Mouse (Mus musculus) kidney, postnatal 0 days (tissue): ENCODE data around the gene Prkce. TPM values are rescaled to one million over a fixed set of nuclear protein-coding genes. Genes with fewer than 3 reads are reported as not detected.

Experiments
- ATAC-seq: fragments of 200-750 bp; cut with Nextera tagmentation; replicated peaks from 2 replicates; pipeline ENCODE4 v1.8.0; 2017; ENCODE audit warnings: low read depth, moderate number of reproducible peaks, moderate TSS enrichment, moderate library complexity; ENCODE audit not compliant: low FRiP score
- DNase-seq: peaks from one replicate; pipeline ENCODE4 v3.0.0-alpha.2; 2016; ENCODE audit warnings: low spot score
- H3K27ac ChIP-seq: fragments of 300-500 bp; sonication (generic); 2 replicates; pipeline ENCODE4 v1.5.1; 2014; ENCODE audit warnings: mild to moderate bottlenecking
- H3K27me3 ChIP-seq: fragments of 300-500 bp; sonication (generic); 2 replicates; pipeline ENCODE4 v1.6.1; 2014; ENCODE audit warnings: low read length, mixed read lengths; ENCODE audit not compliant: insufficient read depth
- H3K36me3 ChIP-seq: fragments of 300-500 bp; sonication (generic); 2 replicates; pipeline ENCODE4 v1.6.1; 2014; ENCODE audit warnings: low read length, mixed read lengths; ENCODE audit not compliant: insufficient read depth
- H3K4me1 ChIP-seq: fragments of 300-500 bp; sonication (generic); replicated peaks from 2 replicates; pipeline ENCODE4 v1.6.1; 2014; ENCODE audit warnings: antibody characterized with exemption, low read length, mixed read lengths; ENCODE audit not compliant: insufficient read depth
- H3K4me2 ChIP-seq: fragments of 300-500 bp; sonication (generic); 2 replicates; pipeline ENCODE4 v1.6.1; 2014; ENCODE audit warnings: mild to moderate bottlenecking, low read length, moderate library complexity, mixed read lengths
- H3K4me3 ChIP-seq: fragments of 300-500 bp; sonication (generic); replicated peaks from 2 replicates; pipeline ENCODE4 v1.5.1; 2014; ENCODE audit warnings: low read depth, low read length
- H3K9ac ChIP-seq: fragments of 300-500 bp; sonication (generic); 2 replicates; pipeline ENCODE4 v1.6.1; 2014; ENCODE audit warnings: low read depth, low read length
- H3K9me3 ChIP-seq: fragments of 300-500 bp; sonication (generic); replicated peaks from 2 replicates; pipeline ENCODE4 v1.6.1; 2016; ENCODE audit warnings: low read length, inconsistent platforms, mixed read lengths
- CTCF ChIP-seq: IDR thresholded peaks from 2 replicates; pipeline ENCODE4 v1.5.1; 2016; ENCODE audit warnings: antibody characterized with exemption, low read depth, mild to moderate bottlenecking, moderate library complexity
- WGBS: fragments of 180-500 bp; shearing (Covaris S2); extraction: QIAGEN DNeasy Blood & Tissue Kit; methylation state at CpG from one replicate; pipeline ENCODE4 v1.1.7; 2014; 5-methylcytosine and 5-hydroxymethylcytosine counted together
- polyA plus RNA-seq: library from polyadenylated mRNA; unstranded; fragments of >200 nt; fragmentation: Nextera tagmentation; extraction: Ambion mirVana; gene quantifications from 2 replicates; pipeline ENCODE4 v1.2.1, GENCODE M21; 2015

Prkce gene
- polyA plus RNA-seq, 1 experiment from 2014 or later, result 6.0 TPM

GRCm38 (mm10) chr17:86162672-86163071 is 4.9 kb upstream of the Prkce start:
- Histone ChIP-seq H3K9ac (no peak overlapping the region), H3K4me2 (no peak overlapping the region), H3K27ac (no peak overlapping the region), H3K4me1 (no peaks in the 10 kb centered on the region), H3K9me3 (no peaks in the 10 kb centered on the region), H3K36me3 (no peaks in the 10 kb centered on the region), H3K4me3 (no peak overlapping the region), H3K27me3 (no peaks in the 10 kb centered on the region)
- ATAC-seq (no peak), DNase-seq (no peak)
- TF ChIP-seq CTCF, result no peak
- WGBS, result 75% methylated on average over 15 of the region's 15 CpGs

- H3K4me1 ChIP-seq, result peaks cover 6% of the 10 kb centered on the region
Observed at GRCm38 (mm10) chr17:86164416-86164815, 3.2 kb upstream of the Prkce start.

GRCm38 (mm10) chr17:86166051-86166566 is 1.5 kb upstream of the Prkce start:
- Histone ChIP-seq H3K27me3 (no peaks in the 10 kb centered on the region), H3K36me3 (0 out of 2 replicates have a peak, but pooled peaks cover 4% of the 10 kb centered on the region), H3K9ac (peak overlapping the region; percentile 92), H3K4me1 (peaks cover 15% of the 10 kb centered on the region), H3K9me3 (no peaks in the 10 kb centered on the region), H3K4me2 (peak overlapping the region; percentile 95), H3K27ac (peak overlapping the region; percentile 99), H3K4me3 (peak overlapping the region; percentile 83)
- WGBS, result 1% methylated on average over 19 of the region's 19 CpGs
- DNase-seq (no peak), ATAC-seq (no peak)
- TF ChIP-seq CTCF, result no peak

More at GRCm38 (mm10) chr17:86164416-86164815, 3.2 kb upstream of the Prkce start:
- no peak overlapping the region for H3K27ac ChIP-seq
- no peak for DNase-seq
- H3K4me3 ChIP-seq, result no peak overlapping the region
- no peaks in the 10 kb centered on the region for H3K27me3 ChIP-seq
- no peak overlapping the region for H3K4me2 ChIP-seq
- WGBS, result 79% methylated on average over 7 of the region's 7 CpGs
- no peak for ATAC-seq
- H3K36me3 ChIP-seq, result no peaks in the 10 kb centered on the region
- no peak overlapping the region for H3K9ac ChIP-seq
- TF ChIP-seq CTCF, result no peak
- H3K9me3 ChIP-seq, result no peaks in the 10 kb centered on the region

GRCm38 (mm10) chr17:86166567-86167319 is 842 bp upstream of the Prkce start:
- H3K9me3 ChIP-seq, result no peaks in the 10 kb centered on the region
- H3K4me3 ChIP-seq, result peak overlapping the region; percentile 83
- peak overlapping the region; percentile 92 for H3K9ac ChIP-seq
- 0 out of 2 replicates have a peak, but pooled peaks have one; percentile 5 for TF ChIP-seq CTCF
- H3K4me2 ChIP-seq, result peak overlapping the region; percentile 95
- no peaks in the 10 kb centered on the region for H3K27me3 ChIP-seq
- 0 out of 2 replicates have a peak, but pooled peaks cover 4% of the 10 kb centered on the region for H3K36me3 ChIP-seq
- H3K27ac ChIP-seq, result peak overlapping the region; percentile 99
- peaks cover 15% of the 10 kb centered on the region for H3K4me1 ChIP-seq
- ATAC-seq (peak; percentile 60), DNase-seq (peak; percentile 86)
- under 1% methylated on average over 46 of the region's 46 CpGs for WGBS

DNA sequence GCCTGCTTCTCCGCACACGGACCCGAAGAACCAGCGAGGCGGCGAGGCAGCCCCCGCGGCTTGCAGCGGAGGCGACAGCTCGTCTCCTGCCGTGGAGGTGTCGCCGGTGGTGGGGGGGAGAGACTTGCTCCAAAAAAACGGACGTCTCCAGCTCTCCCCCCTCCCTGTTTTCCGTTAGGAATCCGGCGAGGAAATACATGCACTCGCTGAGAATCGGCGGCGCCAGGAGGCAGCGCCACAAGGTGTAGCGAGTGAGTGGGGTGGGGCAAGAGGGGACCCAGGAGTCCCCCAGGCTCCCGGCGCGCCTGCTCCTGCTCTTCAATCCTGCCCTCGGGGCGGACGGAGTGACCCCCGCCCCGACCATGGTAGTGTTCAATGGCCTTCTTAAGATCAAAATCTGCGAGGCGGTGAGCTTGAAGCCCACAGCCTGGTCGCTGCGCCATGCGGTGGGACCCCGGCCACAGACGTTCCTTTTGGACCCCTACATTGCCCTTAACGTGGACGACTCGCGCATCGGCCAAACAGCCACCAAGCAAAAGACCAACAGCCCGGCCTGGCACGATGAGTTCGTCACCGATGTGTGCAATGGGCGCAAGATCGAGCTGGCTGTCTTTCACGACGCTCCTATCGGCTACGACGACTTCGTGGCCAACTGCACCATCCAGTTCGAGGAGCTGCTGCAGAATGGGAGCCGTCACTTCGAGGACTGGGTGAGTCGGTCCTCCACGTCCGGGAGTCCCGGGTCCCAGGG is 821 bp downstream of the Prkce start:
- 0 out of 2 replicates have a peak, but pooled peaks have one; percentile 4 for TF ChIP-seq CTCF
- WGBS, result under 1% methylated on average over 63 of the region's 64 CpGs

DNA sequence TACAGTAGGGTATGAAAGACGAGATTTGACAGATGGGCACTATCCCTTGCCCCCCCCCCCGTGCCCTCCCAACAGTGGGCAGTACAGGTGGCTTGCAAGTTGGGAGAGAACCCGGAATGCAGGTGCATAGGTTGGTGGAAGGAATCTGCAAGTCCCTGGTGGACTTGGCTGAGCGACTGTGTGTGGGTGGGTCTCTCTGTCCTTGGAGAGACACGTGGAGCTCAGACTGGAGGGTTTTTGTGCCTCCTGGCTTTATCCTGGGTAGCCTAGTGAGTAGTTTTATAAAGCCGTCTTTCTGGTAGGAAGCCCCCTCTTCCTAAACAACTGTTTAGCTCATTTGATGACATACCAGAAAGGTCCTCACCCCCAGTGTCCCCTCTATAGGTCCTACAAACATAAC is 1.5 kb downstream of the Prkce start:
- DNase-seq (no peak), ATAC-seq (no peak)
- WGBS, result 8% methylated on average over 6 of the region's 6 CpGs
- Histone ChIP-seq H3K36me3 (0 out of 2 replicates have a peak, but pooled peaks cover 4% of the 10 kb centered on the region), H3K27me3 (no peaks in the 10 kb centered on the region), H3K4me1 (peaks cover 15% of the 10 kb centered on the region), H3K27ac (no peak overlapping the region), H3K9ac (peak overlapping the region; percentile 92), H3K9me3 (no peaks in the 10 kb centered on the region), H3K4me3 (peak overlapping the region; percentile 83), H3K4me2 (peak overlapping the region; percentile 95)
- 0 out of 2 replicates have a peak, but pooled peaks have one; percentile 1 for TF ChIP-seq CTCF

More for the DNA sequence above, 821 bp downstream of the Prkce start:
- Histone ChIP-seq H3K4me2 (peak overlapping the region; percentile 95), H3K27me3 (no peaks in the 10 kb centered on the region), H3K9me3 (no peaks in the 10 kb centered on the region), H3K36me3 (0 out of 2 replicates have a peak, but pooled peaks cover 4% of the 10 kb centered on the region), H3K27ac (peak overlapping the region; percentile 99; the same call in 1 of the 2 replicates), H3K4me3 (peak overlapping the region; percentile 83), H3K4me1 (peaks cover 15% of the 10 kb centered on the region), H3K9ac (peak overlapping the region; percentile 92)
- ATAC-seq, result no peak
- no peak for DNase-seq
